Mouse (Mus musculus) lung, postnatal 25 days (tissue): ENCODE measurements at regions not wholly inside any gene's neighbourhood (a gene's known extent, or its start where the extent isn't known, plus 50 kb on each side); places are given as distances from the start of the nearest gene placed in this dataset.
"Not testable (repeated sequence)": the region's sequence is repeated elsewhere in the genome, so short reads cannot be mapped to it uniquely, and the experiment has no call there.

Source experiments
- DNase-seq: peaks from one replicate; pipeline ENCODE4 v3.0.0; 2022; ENCODE audit warnings: low spot score

DNA sequence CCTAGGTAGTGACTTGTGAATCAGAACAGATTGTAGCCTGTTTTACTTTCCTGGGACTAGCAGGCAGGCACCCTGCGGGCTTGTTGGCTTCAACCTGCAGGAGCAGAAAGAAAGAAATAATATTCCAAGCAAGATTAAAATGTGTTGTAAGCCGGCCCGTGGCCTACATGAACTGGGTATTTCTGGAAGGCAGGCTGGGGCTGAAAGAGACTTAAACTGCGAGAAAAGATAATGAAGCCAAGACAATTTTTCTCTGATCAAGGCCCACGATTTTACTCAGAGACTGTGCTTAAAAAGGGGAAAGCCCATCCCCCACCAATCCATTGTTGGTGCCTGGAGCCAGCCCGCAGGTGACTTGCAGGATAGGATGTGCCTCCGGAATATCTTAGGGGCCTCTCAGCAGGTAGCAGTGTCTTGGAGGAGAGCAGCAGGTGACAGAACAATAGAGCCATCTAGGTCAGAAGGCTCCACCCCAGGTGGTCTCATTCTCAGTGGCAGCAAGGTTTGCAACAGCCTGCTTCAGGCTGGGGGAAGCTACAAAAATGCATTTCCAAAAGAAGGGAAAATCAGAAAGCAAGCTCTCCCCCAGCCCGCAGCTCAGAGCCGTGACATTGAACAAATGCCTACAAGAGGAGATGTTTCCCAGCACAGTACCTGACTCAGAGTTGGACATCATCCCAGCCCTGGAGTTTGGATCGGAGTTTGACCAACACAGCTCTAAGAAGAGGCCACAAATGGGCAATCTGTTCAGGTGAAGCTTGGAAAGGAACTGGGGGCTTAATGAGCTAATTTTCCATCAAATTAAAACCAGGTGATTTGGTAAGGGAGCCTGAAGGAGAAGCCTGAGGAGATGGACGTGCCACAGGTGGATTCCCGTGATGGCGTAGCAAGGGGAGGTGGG lies 121.4 kb upstream of the Slc1a3 start:
- DNase-seq: no peak

- no peak for DNase-seq
Observed at GRCm38 (mm10) chr15:8824861-8825260, 114.3 kb upstream of the Slc1a3 start.

- not testable (repeated sequence) for DNase-seq
Observed at GRCm38 (mm10) chr15:8822795-8823194, 112.2 kb upstream of the Slc1a3 start.

- DNase-seq: no peak
Observed at GRCm38 (mm10) chr15:8817542-8817941, 107.0 kb upstream of the Slc1a3 start.

DNA sequence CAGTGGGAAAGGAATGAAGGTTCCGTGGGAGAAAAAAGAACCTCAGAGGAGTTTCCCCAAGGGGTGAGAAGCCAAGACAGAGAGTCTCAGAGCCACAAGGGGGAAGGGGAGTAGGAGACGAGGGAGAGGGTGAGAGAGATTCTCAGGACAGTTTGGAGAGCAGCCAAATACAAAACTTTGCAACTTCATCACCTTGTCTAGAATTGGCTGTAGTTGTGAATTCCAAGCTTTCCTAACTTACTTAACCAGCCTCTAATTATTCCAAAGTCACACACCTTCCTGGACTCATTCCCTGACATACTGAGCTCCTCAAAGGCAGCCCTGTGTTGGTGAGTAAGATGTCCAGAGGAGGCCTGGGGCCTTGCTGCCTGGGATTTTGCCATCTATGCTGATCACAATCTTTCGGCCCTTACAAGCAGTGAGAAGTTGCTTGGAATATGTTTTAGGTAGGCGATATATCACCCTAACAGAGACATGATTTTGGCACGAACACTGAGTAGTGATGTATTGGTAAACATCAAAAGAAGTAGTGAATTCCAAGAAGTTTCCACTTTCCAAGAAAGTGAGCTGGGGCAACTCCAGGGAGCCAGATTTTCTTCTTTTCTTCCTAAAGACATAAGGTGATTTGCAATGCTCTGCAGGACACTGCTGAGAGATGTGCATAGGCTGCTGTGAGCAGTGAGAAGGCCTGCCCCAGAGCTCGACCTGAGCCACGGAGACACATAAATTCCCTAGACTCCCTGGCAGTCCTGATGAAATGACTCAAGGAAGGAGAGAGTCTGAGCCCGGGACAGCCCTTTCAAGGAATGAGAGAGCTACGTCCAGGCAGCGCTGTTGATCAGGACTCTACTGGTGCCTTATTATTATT lies 106.2 kb upstream of the Slc1a3 start:
- DNase-seq: no peak

- no peak for DNase-seq
Observed at GRCm38 (mm10) chr15:8815958-8816357, 105.4 kb upstream of the Slc1a3 start.

DNA sequence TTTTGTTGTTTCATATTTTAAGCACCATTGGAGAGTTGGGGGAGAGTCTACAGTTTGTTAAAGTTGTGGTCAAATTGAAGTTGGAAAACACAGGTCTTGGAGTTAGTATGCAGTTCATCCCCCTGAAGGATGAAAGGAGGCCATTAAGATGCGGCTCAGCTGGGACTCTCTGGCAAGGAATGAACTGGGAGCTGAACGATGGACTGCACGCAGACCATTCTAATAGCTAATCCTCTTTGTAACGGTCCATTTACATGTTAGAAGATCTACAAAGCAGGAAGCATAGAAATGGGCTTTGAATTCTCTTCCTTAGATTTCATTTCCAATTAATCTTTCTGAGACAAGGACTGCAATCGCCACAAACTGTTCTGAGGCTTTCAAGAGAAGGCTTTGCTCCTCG lies 104.7 kb upstream of the Slc1a3 start:
- no peak for DNase-seq

GRCm38 (mm10) chr15:8806354-8806753 lies 95.8 kb upstream of the Slc1a3 start:
- peak; percentile 5 for DNase-seq

DNA sequence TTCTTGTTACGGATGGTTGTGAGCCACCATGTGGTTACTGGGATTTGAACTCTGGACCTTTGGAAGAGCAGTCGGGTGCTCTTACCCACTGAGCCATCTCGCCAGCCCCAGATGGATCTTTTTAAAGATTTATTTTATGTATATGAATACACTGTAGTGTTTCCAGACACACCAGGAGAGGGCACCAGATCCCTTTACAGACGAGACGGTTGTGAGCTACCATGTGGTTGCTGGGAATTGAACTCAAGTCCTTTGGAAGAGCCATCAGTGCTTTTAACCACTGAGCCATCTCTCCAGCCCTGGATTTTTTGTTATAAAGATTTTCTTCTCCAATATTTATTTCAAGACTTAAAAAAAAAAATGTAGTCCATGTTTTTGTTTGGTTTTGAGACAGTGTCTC lies 95.0 kb upstream of the Slc1a3 start:
- not testable (repeated sequence) for DNase-seq

DNA sequence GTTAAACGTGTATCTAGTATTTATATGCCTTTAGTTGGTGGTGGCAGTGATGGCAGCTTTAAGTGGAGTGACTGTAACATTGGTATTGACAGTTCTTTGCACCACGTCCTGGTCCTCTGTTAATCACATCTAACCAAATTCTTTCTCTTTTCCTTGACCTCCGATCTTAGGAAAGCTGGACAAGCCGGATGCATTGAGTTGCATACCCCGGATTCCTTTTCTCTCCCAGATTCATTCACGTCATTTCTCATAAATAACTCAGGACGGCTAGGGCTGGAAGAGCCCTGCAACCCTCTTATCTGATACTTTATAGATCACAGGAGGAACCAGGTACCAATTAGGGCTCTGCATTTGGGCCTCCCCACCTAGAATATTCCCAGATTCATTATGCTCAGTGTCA lies 91.5 kb upstream of the Slc1a3 start:
- no peak for DNase-seq

- DNase-seq: no peak
Observed at GRCm38 (mm10) chr15:8797015-8797414, 86.5 kb upstream of the Slc1a3 start.

GRCm38 (mm10) chr15:8792106-8792505 lies 81.5 kb upstream of the Slc1a3 start:
- DNase-seq: no peak

DNA sequence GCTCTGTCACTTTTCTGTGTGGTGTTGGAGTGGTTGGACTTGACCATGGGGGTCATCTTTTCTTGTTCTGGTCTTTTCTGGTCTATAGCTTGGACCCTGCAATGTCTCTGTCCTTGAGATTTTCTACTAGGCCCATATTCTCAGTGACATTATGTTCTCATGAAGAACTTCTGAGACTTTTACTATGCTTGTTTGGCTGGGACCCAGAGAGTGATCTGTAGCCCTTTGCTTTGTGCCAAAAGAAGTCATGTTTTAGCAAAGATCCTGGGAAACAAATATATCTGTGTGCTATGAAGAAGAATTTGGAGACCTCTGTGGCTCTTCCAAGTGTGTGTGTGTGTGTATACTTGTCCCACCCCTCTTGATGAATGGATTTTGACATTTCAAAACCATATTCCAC lies 79.4 kb upstream of the Slc1a3 start:
- no peak for DNase-seq

- DNase-seq: no peak
Observed at GRCm38 (mm10) chr15:8789000-8789399, 78.4 kb upstream of the Slc1a3 start.

- DNase-seq: no peak
Observed at GRCm38 (mm10) chr15:8785537-8785936, 75.0 kb upstream of the Slc1a3 start.

GRCm38 (mm10) chr15:8783567-8783966 lies 73.0 kb upstream of the Slc1a3 start:
- no peak for DNase-seq

- no peak for DNase-seq
Observed at GRCm38 (mm10) chr15:8783036-8783435, 72.5 kb upstream of the Slc1a3 start.

GRCm38 (mm10) chr15:8782131-8782507 lies 71.6 kb upstream of the Slc1a3 start:
- DNase-seq: no peak

- no peak for DNase-seq
Observed at GRCm38 (mm10) chr15:8781159-8782130, 70.9 kb upstream of the Slc1a3 start.

GRCm38 (mm10) chr15:8780371-8780866 lies 69.9 kb upstream of the Slc1a3 start:
- DNase-seq: no peak
